8 mouse cellular contexts compared by ENCODE assay signal in the genomic region with DNA sequence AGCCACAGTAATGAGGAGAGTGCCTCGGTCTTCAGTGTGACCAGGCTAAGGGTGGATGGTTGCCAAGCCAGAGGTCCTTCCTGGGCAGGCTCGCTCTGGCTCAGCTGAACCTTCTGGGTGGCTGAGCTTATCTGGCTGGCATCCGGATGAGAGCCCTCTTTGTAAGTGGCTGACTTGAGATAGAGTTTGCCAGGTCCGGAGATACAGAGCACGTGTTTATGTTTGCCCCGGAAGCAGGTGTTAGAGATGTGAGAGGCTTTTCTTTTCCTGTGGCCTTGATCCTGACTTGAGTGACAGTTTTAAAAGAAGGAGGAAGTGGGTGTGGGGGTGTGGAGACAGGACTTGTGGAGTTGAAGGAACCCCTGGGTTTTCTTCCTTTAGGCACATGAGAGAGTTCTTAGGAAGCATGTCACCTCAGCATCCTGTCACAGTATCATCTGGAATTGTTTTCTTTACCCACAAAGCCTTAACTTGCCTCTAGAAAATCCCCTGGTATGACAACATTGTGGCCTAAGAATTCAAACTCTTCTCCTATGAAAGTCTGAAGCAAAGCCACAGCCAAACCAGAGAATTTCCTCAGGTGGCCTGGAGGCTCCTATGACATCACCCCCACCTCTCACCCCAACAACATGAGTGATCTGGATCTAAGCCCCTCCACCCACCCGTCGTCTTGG. TPM values are rescaled to one million over a fixed set of nuclear protein-coding genes. Genes with fewer than 3 reads are reported as not detected.
DNase-seq lines count a peak whose midpoint lies in the region; ATAC-seq and TF ChIP-seq lines count a peak whose summit lies in the region.

No protein-coding gene starts in this region.

- no peak overlapping the region for H3K4me3 ChIP-seq in hindbrain, embryonic 13.5 days
- H3K4me3 ChIP-seq in hindbrain, embryonic 10.5 days = no peak overlapping the region
- no peak overlapping the region for H3K4me3 ChIP-seq in kidney, postnatal 0 days (replicated peaks; ENCODE audit: low read depth, low read length)
- no peak overlapping the region for H3K4me3 ChIP-seq in thymus, adult 2 months (ENCODE audit: control insufficient read depth, insufficient read depth, low read length)

- no peak overlapping the region for H3K9ac ChIP-seq in hindbrain, embryonic 13.5 days
- H3K9ac ChIP-seq in kidney, postnatal 0 days (ENCODE audit: low read depth, low read length) = no peak overlapping the region

- no peaks in the 10 kb centered on the region for H3K27me3 ChIP-seq in hindbrain, embryonic 13.5 days
- H3K27me3 ChIP-seq in hindbrain, embryonic 10.5 days (ENCODE audit: insufficient read depth, poor library complexity, severe bottlenecking) = no peaks in the 10 kb centered on the region
- H3K27me3 ChIP-seq in kidney, postnatal 0 days (ENCODE audit: insufficient read depth, low read length) = no peaks in the 10 kb centered on the region
- H3K27me3 ChIP-seq in thymus, adult 2 months (ENCODE audit: control insufficient read depth, insufficient read depth, low read length) = no peaks in the 10 kb centered on the region

- no peak overlapping the region for H3K4me2 ChIP-seq in hindbrain, embryonic 13.5 days
- H3K4me2 ChIP-seq in kidney, postnatal 0 days (ENCODE audit: low read length) = no peak overlapping the region

- peak; percentile 34; the same call in 1 of the 2 replicates for ATAC-seq in hindbrain, embryonic 13.5 days (ENCODE audit: low FRiP score)
- peak; percentile 80 for ATAC-seq in granulocyte monocyte progenitor cell, adult 5-6 weeks (replicated peaks; ENCODE audit: poor library complexity, severe bottlenecking)
- peak; percentile 19; the same call in 1 of the 2 replicates for ATAC-seq in kidney, postnatal 0 days (replicated peaks; ENCODE audit: low FRiP score, low read depth)

- peaks cover 53% of the 10 kb centered on the region for H3K36me3 ChIP-seq in hindbrain, embryonic 13.5 days
- peaks cover 58% of the 10 kb centered on the region for H3K36me3 ChIP-seq in hindbrain, embryonic 10.5 days
- peaks cover 9% of the 10 kb centered on the region; the same call in 1 of the 2 replicates for H3K36me3 ChIP-seq in kidney, postnatal 0 days (ENCODE audit: insufficient read depth, low read length)
- peaks cover 3% of the 10 kb centered on the region; the same call in 1 of the 2 replicates for H3K36me3 ChIP-seq in thymus, adult 2 months (ENCODE audit: control insufficient read depth, insufficient read depth, low read length)

- WGBS in hindbrain, embryonic 13.5 days = 72% methylated on average over 8 of the region's 8 CpGs
- 82% methylated on average over 8 of the region's 8 CpGs for WGBS in hindbrain, embryonic 10.5 days
- 41% methylated on average over 8 of the region's 8 CpGs for WGBS in kidney, postnatal 0 days
- WGBS in thymus, adult 2 months = 4% methylated on average over 8 of the region's 8 CpGs

- peak; percentile 56; the same call in 1 of the 2 replicates for TF ChIP-seq POLR2A in thymus, adult 2 months (IDR thresholded peaks at IDR 0.05; ENCODE audit: control insufficient read depth, extremely low read depth, insufficient read depth, low read length, poor library complexity)

- peak overlapping the region; percentile 81 for H3K27ac ChIP-seq in hindbrain, embryonic 13.5 days
- H3K27ac ChIP-seq in hindbrain, embryonic 10.5 days = no peak overlapping the region
- 0 out of 2 replicates have a peak overlapping the region, but pooled peaks have one; percentile 5 for H3K27ac ChIP-seq in kidney, postnatal 0 days
- H3K27ac ChIP-seq in thymus, adult 2 months (ENCODE audit: control insufficient read depth, insufficient read depth, low read length) = peak overlapping the region; percentile 98

- peaks cover 48% of the 10 kb centered on the region for H3K4me1 ChIP-seq in hindbrain, embryonic 13.5 days (replicated peaks)
- peaks cover 9% of the 10 kb centered on the region for H3K4me1 ChIP-seq in hindbrain, embryonic 10.5 days (replicated peaks)
- no peaks in the 10 kb centered on the region for H3K4me1 ChIP-seq in kidney, postnatal 0 days (replicated peaks; ENCODE audit: insufficient read depth, low read length)
- peaks cover 40% of the 10 kb centered on the region for H3K4me1 ChIP-seq in thymus, adult 2 months (replicated peaks; ENCODE audit: control insufficient read depth, insufficient read depth, low read length)

- TF ChIP-seq CTCF in kidney, postnatal 0 days (IDR thresholded peaks at IDR 0.05; ENCODE audit: low read depth) = no peak
- TF ChIP-seq CTCF in thymus, adult 2 months (IDR thresholded peaks at IDR 0.05; ENCODE audit: borderline replicate concordance, control insufficient read depth, extremely low read depth, insufficient read depth, low read length, poor library complexity) = no peak

- H3K9me3 ChIP-seq in hindbrain, embryonic 13.5 days = no peaks in the 10 kb centered on the region
- no peaks in the 10 kb centered on the region for H3K9me3 ChIP-seq in hindbrain, embryonic 10.5 days
- H3K9me3 ChIP-seq in kidney, postnatal 0 days (replicated peaks; ENCODE audit: low read length) = no peaks in the 10 kb centered on the region

- DNase-seq in hindbrain, embryonic 10.5 days (ENCODE audit: low spot score) = no peak
- peak; percentile 53 for DNase-seq in R1 (ENCODE audit: low read depth, low spot score)
- DNase-seq in kidney, postnatal 0 days (ENCODE audit: low spot score) = peak; percentile 48
- DNase-seq in lung, postnatal 36 days = peak; percentile 90
- peak; percentile 77 for DNase-seq in thymus, adult 2 months
- DNase-seq in cerebellum, adult 9-10 months = no peak

RNA-seq across cellular contexts. Expression of a gene that starts 23.3 kb away (rescaled TPM):
- 16.2 and 21.9 TPM in 2 replicates for polyA plus RNA-seq in hindbrain, embryonic 13.5 days (2015; fragmentation: Nextera tagmentation; extraction: Ambion mirVana)
- polyA plus RNA-seq in hindbrain, embryonic 10.5 days (2016; fragmentation: Nextera tagmentation; extraction: Ambion mirVana) = 0.27 and 0.58 TPM in 2 replicates
- not detected in 2 replicates for total RNA-seq in granulocyte monocyte progenitor cell, adult 5-6 weeks (2014; fragmentation: Nextera tagmentation)
- not detected in 2 replicates for total RNA-seq in granulocyte monocyte progenitor cell, adult 5-6 weeks (2017)
- 0.32 and 0.38 TPM in 2 replicates for polyA plus RNA-seq in kidney, postnatal 0 days (2015; fragmentation: Nextera tagmentation; extraction: Ambion mirVana)
- 0.11 and 0.78 TPM in 2 replicates for polyA plus RNA-seq in thymus, adult 2 months (2012; rRNA removed)

RNA-seq across cellular contexts. Expression of a gene that starts 28.2 kb away (rescaled TPM):
- 3.2 and 3.7 TPM in 2 replicates for polyA plus RNA-seq in hindbrain, embryonic 13.5 days (2015; fragmentation: Nextera tagmentation; extraction: Ambion mirVana)
- 16.1 and 19.5 TPM in 2 replicates for polyA plus RNA-seq in hindbrain, embryonic 10.5 days (2016; fragmentation: Nextera tagmentation; extraction: Ambion mirVana)
- 17.8 and 29.7 TPM in 2 replicates for total RNA-seq in granulocyte monocyte progenitor cell, adult 5-6 weeks (2014; fragmentation: Nextera tagmentation)
- 22.8 and 24.0 TPM in 2 replicates for total RNA-seq in granulocyte monocyte progenitor cell, adult 5-6 weeks (2017)
- 3.1 and 4.2 TPM in 2 replicates for polyA plus RNA-seq in kidney, postnatal 0 days (2015; fragmentation: Nextera tagmentation; extraction: Ambion mirVana)
- polyA plus RNA-seq in thymus, adult 2 months (2012; rRNA removed) = 7.8 and 10.1 TPM in 2 replicates

Comparison
In these comparisons a context has a peak if more than half of its experiments do, and no peak if none do; other contexts are left out.
1. ATAC-seq: peak in every context shown above with its lines; median percentile 80 in granulocyte monocyte progenitor cell, adult 5-6 weeks; 34 in hindbrain, embryonic 13.5 days; 19 in kidney, postnatal 0 days.
2. DNase-seq: peak in R1 (single experiment), kidney, postnatal 0 days (single experiment), lung, postnatal 36 days (single experiment) and thymus, adult 2 months (single experiment); none in hindbrain, embryonic 10.5 days (single experiment) and cerebellum, adult 9-10 months (single experiment).